Mouse (Mus musculus) neural tube, embryonic 11.5 days (tissue): ENCODE results near the gene Eef1akmt3. TPM values are rescaled to one million over a fixed set of nuclear protein-coding genes. Genes with fewer than 3 reads are reported as not detected.

ENCODE experiments used
- ATAC-seq: fragments of 200-750 bp; cut with Nextera tagmentation; 2 replicates; pipeline ENCODE4 v1.8.0; 2017; ENCODE audit warnings: moderate number of reproducible peaks, mild to moderate bottlenecking, moderate TSS enrichment, moderate library complexity; ENCODE audit not compliant: insufficient read depth, low FRiP score, low TSS enrichment
- DNase-seq: peaks from one replicate; pipeline ENCODE4 v3.0.0-alpha.2; 2015; ENCODE audit warnings: low spot score
- H3K27ac ChIP-seq: fragments of 300-500 bp; sonication (generic); 2 replicates; pipeline ENCODE4 v1.5.1; 2014; ENCODE audit warnings: low read depth, mild to moderate bottlenecking, low read length
- H3K27me3 ChIP-seq: fragments of 300-500 bp; sonication (generic); 2 replicates; pipeline ENCODE4 v1.6.1; 2014; ENCODE audit warnings: mild to moderate bottlenecking, low read length, mixed read lengths; ENCODE audit not compliant: control insufficient read depth, insufficient read depth
- H3K36me3 ChIP-seq: fragments of 300-500 bp; sonication (generic); 2 replicates; pipeline ENCODE4 v1.6.1; 2014; ENCODE audit warnings: mild to moderate bottlenecking, low read length, moderate library complexity, mixed read lengths; ENCODE audit not compliant: control insufficient read depth, insufficient read depth
- H3K4me1 ChIP-seq: fragments of 300-500 bp; sonication (generic); 2 replicates; pipeline ENCODE4 v1.6.1; 2014; ENCODE audit warnings: low read length, mixed read lengths; ENCODE audit not compliant: control insufficient read depth, insufficient read depth
- H3K4me2 ChIP-seq: fragments of 300-500 bp; sonication (generic); 2 replicates; pipeline ENCODE4 v1.6.1; 2014; ENCODE audit warnings: low read depth, mild to moderate bottlenecking, moderate library complexity
- H3K4me3 ChIP-seq: fragments of 300-500 bp; sonication (generic); 2 replicates; pipeline ENCODE4 v1.5.1; 2014; ENCODE audit warnings: low read depth, low read length
- H3K9ac ChIP-seq: fragments of 300-500 bp; sonication (generic); 2 replicates; pipeline ENCODE4 v1.6.1; 2014; ENCODE audit warnings: mild to moderate bottlenecking, low read length
- H3K9me3 ChIP-seq: fragments of 300-500 bp; sonication (generic); 2 replicates; pipeline ENCODE4 v1.6.1; 2016; ENCODE audit warnings: low read length; ENCODE audit not compliant: control insufficient read depth
- WGBS: fragments of 180-500 bp; shearing (Covaris S2); extraction: QIAGEN DNeasy Blood & Tissue Kit; methylation state at CpG from one replicate; pipeline ENCODE4 v1.1.7; 2014; 5-methylcytosine and 5-hydroxymethylcytosine counted together
- polyA plus RNA-seq: library from polyadenylated mRNA; unstranded; fragments of >200 nt; fragmentation: Nextera tagmentation; extraction: Ambion mirVana; gene quantifications from 2 replicates; pipeline ENCODE4 v1.2.1, GENCODE M21; 2014

Eef1akmt3 gene
- polyA plus RNA-seq, 1 experiment from 2014 or later = 0.32 TPM

DNA sequence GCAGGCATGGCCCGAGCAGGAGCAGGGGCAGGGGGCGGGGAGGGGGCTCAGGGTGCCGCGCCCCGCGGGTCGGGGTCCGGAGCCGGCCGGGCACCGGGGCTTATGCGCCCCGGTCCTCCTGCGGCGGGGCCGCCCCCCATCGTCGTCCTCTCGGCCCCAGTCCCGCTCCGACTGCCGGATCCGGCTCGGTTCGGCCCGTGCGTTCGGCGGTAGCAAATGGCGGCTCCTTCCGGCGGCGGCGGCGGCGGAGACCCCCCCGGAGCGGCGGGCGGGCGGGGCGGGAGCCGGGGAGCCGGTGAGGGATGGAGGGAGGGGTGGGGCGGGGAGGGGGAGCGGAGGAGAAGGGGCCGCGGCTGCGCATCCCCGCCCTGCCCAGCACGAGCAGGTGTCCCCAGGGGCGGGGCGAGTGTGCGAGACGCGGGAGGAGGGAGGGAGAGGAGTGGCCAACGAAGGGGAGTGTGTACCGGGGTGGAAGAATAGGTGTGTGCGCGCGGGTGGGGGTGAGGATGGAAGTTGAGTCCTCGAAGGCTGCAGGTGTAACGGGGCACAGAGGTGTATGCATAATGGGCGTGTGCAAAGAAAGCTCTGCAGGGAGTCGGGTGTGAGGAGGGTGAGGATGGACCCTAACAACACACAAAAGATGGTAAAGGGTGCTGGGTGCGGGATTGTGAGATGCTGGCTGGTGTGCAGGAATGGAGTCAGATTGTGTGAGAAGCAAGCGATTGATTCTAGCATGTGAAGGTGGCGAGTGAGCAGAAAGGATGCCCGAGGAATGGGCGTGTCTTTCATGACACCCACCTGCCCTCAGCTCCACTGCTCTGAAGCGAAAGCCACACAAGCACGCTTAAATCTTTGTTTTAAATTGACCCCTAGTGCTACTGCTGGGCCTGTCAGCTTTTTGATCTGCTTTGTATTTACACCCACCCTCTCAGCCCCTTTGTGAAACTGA is 18.9 kb upstream of the Eef1akmt3 start, which contains the start of gene March9:
Gene March9 (minus strand): TSS at position 217 of the 949 bp plus-strand sequence.
- no peaks in the 10 kb centered on the region for H3K9me3 ChIP-seq
- H3K9ac ChIP-seq = peak within 1 kb of the TSS; percentile 86
- peak within 1 kb of the TSS; percentile 97 for H3K4me2 ChIP-seq
- H3K36me3 ChIP-seq = peaks cover 7% of the 10 kb centered on the region; the same call in 1 of the 2 replicates
- H3K27me3 ChIP-seq = peaks cover 6% of the 10 kb centered on the region; the same call in 1 of the 2 replicates
- DNase-seq (peak; percentile 79), ATAC-seq (peak; percentile 5; the same call in 1 of the 2 replicates)
- peaks cover 12% of the 10 kb centered on the region for H3K4me1 ChIP-seq
- WGBS = under 1% methylated on average over 28 of the region's 72 CpGs
- H3K27ac ChIP-seq = peak within 1 kb of the TSS; percentile 90
- peak within 1 kb of the TSS; percentile 92 for H3K4me3 ChIP-seq

DNA sequence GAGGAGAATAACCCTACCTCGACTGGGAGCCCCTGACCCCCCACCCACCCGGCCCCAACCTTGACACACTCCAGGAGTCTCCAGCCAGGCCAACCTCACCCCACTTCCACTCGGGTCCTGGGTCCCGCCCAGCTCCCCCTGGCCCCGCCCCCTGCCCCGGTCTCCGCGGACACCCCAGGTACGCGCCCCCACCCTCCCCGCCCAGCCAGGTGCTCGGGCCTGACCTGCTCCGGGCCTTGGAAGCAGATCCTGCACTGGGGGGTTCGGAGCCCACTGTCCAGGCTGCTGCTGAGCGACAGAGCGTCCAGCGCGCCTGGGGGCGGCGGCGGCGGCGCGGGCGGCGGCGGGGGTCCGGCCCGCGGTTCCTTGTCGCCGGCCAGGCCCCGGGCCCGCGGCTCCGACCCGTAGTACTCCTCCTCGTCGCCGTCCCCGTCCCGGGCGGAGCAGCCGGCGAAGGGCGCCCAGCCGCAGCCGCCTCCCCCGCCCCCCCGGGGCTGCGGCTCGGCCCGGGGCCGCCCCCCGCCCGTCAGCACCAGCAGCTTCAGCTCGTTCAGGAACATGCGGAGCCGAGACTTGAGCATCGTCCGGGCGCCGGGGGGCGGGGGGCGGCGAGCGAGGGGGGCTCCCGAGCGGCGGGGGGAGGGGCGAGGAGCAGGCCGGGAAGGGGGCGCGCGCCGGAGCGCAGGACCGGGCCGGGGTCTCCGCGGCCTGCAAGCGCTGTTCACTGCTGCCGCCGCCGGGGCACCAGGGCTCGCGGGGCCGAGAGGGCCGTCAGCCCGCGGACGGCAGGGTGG is 18.1 kb upstream of the Eef1akmt3 start:
- Histone ChIP-seq H3K27ac (peak overlapping the region; percentile 90), H3K4me2 (peak overlapping the region; percentile 97), H3K9ac (peak overlapping the region; percentile 86), H3K4me1 (peaks cover 12% of the 10 kb centered on the region), H3K4me3 (peak overlapping the region; percentile 92), H3K36me3 (0 out of 2 replicates have a peak, but pooled peaks cover 2% of the 10 kb centered on the region), H3K9me3 (no peaks in the 10 kb centered on the region), H3K27me3 (peaks cover 6% of the 10 kb centered on the region; the same call in 1 of the 2 replicates)
- 0 out of 2 replicates have a peak, but pooled peaks have one; percentile 1 for ATAC-seq
- DNase-seq = peak; percentile 55
- WGBS = under 1% methylated on average over 54 of the region's 92 CpGs

DNA sequence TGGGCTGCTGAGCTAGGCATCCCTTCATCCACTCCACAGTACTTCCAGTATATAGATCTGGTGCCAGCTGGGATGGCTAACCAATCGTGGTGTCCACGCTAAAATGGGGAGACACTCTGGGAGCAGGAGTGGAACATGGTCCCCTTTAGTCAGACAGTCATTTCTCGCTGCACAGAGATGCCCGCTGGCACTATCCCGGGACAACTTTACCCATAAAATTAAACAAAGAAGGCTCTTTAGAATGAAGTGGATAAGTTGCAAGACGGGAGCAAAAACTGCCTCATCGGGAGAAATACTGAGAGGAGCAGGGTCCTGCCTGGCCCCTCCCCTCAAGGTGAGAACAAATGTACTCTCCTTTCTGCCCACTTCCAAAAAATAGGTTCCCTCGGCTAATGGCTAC is 17.4 kb upstream of the Eef1akmt3 start:
- 7% methylated on average over 8 of the region's 8 CpGs for WGBS
- no peak for DNase-seq
- peak overlapping the region; percentile 97 for H3K4me2 ChIP-seq
- peaks cover 6% of the 10 kb centered on the region; the same call in 1 of the 2 replicates for H3K27me3 ChIP-seq
- 0 out of 2 replicates have a peak, but pooled peaks cover 2% of the 10 kb centered on the region for H3K36me3 ChIP-seq
- ATAC-seq = no peak
- H3K4me1 ChIP-seq = peaks cover 12% of the 10 kb centered on the region
- H3K9ac ChIP-seq = peak overlapping the region; percentile 86; the same call in 1 of the 2 replicates
- H3K27ac ChIP-seq = no peak overlapping the region
- H3K9me3 ChIP-seq = no peaks in the 10 kb centered on the region
- peak overlapping the region; percentile 92 for H3K4me3 ChIP-seq

DNA sequence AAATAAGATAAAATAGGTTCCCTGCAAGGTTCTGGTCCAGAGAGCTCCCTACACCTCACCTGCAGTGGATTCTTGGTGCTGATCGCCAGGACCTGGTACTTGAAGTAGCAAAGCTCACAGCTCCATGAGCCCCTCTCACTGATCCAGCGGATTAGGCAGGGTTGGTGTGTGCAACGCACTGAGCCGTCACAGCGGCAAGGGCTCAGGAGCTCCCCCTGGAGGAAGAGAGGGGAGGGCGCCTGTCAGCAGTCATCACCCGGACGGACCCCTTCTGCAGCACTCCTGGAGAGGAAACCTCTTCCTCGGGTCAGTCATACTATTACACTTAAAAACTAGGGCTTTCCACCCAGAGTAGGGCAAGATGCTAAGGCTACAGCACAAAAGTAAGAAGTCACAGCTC is 16.8 kb upstream of the Eef1akmt3 start:
- no peaks in the 10 kb centered on the region for H3K9me3 ChIP-seq
- ATAC-seq (peak; percentile 11; the same call in 1 of the 2 replicates), DNase-seq (peak; percentile 81)
- peaks cover 12% of the 10 kb centered on the region for H3K4me1 ChIP-seq
- H3K4me3 ChIP-seq = peak overlapping the region; percentile 92
- 0 out of 2 replicates have a peak, but pooled peaks cover 2% of the 10 kb centered on the region for H3K36me3 ChIP-seq
- H3K4me2 ChIP-seq = peak overlapping the region; percentile 97
- WGBS = 1% methylated on average over 9 of the region's 9 CpGs
- H3K27ac ChIP-seq = no peak overlapping the region
- H3K9ac ChIP-seq = peak overlapping the region; percentile 86; the same call in 1 of the 2 replicates
- peaks cover 6% of the 10 kb centered on the region; the same call in 1 of the 2 replicates for H3K27me3 ChIP-seq

DNA sequence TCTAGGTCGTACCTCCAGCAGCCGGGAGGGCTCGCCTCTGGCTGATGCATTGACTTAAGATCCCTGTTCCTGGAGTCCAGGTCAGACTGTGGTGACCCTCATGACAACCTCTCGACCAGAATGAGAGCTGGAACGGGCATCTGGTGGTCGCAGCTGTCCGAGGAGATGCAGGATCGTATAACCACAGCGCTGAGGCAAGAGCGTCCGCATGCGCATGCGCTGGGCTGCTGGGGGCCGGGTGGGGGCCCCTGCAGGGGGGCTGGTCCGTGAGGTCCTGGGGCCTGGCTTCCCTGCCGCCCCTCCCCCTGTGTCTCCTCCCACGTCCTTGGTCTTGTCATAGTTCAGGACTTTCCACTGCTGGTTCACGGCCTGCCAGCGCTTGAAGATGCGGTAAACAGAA is 15.2 kb upstream of the Eef1akmt3 start:
- H3K27ac ChIP-seq = no peak overlapping the region
- H3K27me3 ChIP-seq = peaks cover 7% of the 10 kb centered on the region
- 87% methylated on average over 19 of the region's 20 CpGs for WGBS
- H3K9ac ChIP-seq = no peak overlapping the region
- H3K9me3 ChIP-seq = no peaks in the 10 kb centered on the region
- DNase-seq (no peak), ATAC-seq (no peak)
- H3K4me2 ChIP-seq = no peak overlapping the region
- H3K36me3 ChIP-seq = 0 out of 2 replicates have a peak, but pooled peaks cover 2% of the 10 kb centered on the region
- H3K4me1 ChIP-seq = peaks cover 10% of the 10 kb centered on the region
- no peak overlapping the region for H3K4me3 ChIP-seq

DNA sequence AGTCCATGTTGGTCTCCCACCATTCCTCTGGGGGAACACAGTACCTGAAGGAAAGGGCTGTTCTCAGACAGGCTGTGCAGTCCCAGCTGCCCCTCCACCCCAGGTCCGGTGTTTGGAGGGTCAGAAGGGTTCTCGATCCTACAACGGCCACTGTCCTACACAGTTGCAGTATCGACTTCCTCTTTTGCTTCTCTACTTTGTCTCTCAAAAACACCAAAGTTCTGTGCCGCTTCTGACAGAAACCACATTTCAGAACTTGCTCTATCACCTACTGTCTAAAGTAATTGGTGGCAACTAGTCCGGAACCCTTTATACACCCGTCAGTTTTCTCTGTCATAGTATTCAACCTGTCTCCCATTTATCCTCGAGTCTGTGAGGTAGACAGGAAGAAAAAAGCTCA is 14.1 kb upstream of the Eef1akmt3 start:
- Histone ChIP-seq H3K36me3 (0 out of 2 replicates have a peak, but pooled peaks cover 2% of the 10 kb centered on the region), H3K4me1 (peaks cover 6% of the 10 kb centered on the region), H3K27me3 (peaks cover 10% of the 10 kb centered on the region), H3K9ac (no peak overlapping the region), H3K9me3 (no peaks in the 10 kb centered on the region), H3K4me2 (no peak overlapping the region), H3K4me3 (no peak overlapping the region), H3K27ac (no peak overlapping the region)
- DNase-seq = no peak
- WGBS = 92% methylated on average over 8 of the region's 8 CpGs
- no peak for ATAC-seq

DNA sequence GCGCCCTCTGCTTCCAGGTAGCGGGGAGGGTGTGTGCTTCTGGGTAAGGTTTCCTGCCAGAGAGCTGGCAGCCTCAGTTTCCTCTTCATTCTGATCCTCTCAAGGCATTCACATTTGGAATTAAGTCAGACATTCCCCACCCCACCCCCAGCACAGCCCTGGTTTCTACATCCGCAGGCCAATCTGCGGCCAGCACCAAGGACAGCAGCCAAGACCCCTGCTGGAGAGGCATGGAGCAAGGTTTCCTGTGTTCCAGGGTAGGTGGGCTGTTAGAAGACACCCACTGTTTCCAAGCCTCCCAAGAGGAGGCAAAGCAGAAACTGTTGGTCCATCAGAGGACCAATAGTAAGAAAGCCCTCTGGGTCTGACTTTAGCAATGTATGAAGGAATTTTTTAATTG is 13.3 kb upstream of the Eef1akmt3 start:
- no peak overlapping the region for H3K4me3 ChIP-seq
- H3K4me1 ChIP-seq = peaks cover 6% of the 10 kb centered on the region
- no peaks in the 10 kb centered on the region for H3K9me3 ChIP-seq
- H3K27ac ChIP-seq = no peak overlapping the region
- H3K36me3 ChIP-seq = 0 out of 2 replicates have a peak, but pooled peaks cover 2% of the 10 kb centered on the region
- no peak overlapping the region for H3K4me2 ChIP-seq
- no peak for DNase-seq
- H3K9ac ChIP-seq = no peak overlapping the region
- 66% methylated on average over 4 of the region's 4 CpGs for WGBS
- ATAC-seq = no peak
- H3K27me3 ChIP-seq = peaks cover 15% of the 10 kb centered on the region

DNA sequence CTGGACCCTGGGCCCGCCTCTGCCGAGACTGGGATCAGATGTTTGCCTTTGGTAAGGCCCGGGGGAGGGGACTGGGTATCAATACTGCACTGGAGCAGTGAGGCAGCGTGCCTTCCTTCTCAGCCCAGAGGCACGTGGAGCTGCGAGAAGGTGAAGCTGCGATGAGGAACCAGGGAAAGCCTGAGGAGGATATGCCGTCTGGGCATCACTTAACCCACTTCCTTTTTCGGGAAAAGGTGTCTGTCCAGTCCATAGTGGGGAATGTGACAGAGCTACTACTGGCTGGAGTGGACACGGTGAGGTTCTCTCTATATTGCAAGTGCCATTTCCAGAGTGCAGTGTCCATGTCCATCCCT is 8.8 kb upstream of the Eef1akmt3 start:
- no peak overlapping the region for H3K4me3 ChIP-seq
- H3K9ac ChIP-seq = no peak overlapping the region
- H3K4me1 ChIP-seq = no peaks in the 10 kb centered on the region; the same call in 1 of the 2 replicates
- peaks cover 36% of the 10 kb centered on the region for H3K27me3 ChIP-seq
- no peaks in the 10 kb centered on the region for H3K36me3 ChIP-seq
- no peak overlapping the region for H3K27ac ChIP-seq
- H3K9me3 ChIP-seq = no peaks in the 10 kb centered on the region
- 20% methylated on average over 10 of the region's 10 CpGs for WGBS
- DNase-seq (no peak), ATAC-seq (no peak)
- no peak overlapping the region for H3K4me2 ChIP-seq
